Mouse (Mus musculus): Measurements from ENCODE around the gene Fgfr2.

GRCm38 (mm10) chr7:133117815-133118214, 5.3 kb downstream of the Fgfr2 start:
- TF ChIP-seq EP300 (IDR thresholded peaks at IDR 0.05) (no peak), CTCF (IDR thresholded peaks at IDR 0.05) (no peak)
